Mouse (Mus musculus): ENCODE results near the gene Gna15. TPM values are rescaled to one million over a fixed set of nuclear protein-coding genes. Genes with fewer than 3 reads are reported as not detected.

Gene Gna15
- 11.2 and 11.6 TPM in 2 replicates for polyA plus RNA-seq (2011; ENCODE audit: insufficient read depth, insufficient read length, low read depth, missing spikeins)

GRCm38 (mm10) chr10:81524051-81524605, at the start of gene Gna15:
TSS of gene Gna15 (minus strand) at chr10:81524225.
- Histone ChIP-seq H3K9me3 (replicated peaks; ENCODE audit: control insufficient read depth, insufficient read depth, low read length, poor library complexity, severe bottlenecking) (no peaks in the 10 kb centered on the region), H3K27me3 (ENCODE audit: control insufficient read depth, insufficient read depth, low read length, poor library complexity, severe bottlenecking) (no peaks in the 10 kb centered on the region), H3K36me3 (ENCODE audit: control insufficient read depth, insufficient read depth, low read length, poor library complexity, severe bottlenecking) (no peaks in the 10 kb centered on the region), H3K4me3 (ENCODE audit: low read depth, low read length) (peak within 1 kb of the TSS; percentile 28), H3K4me1 (ENCODE audit: control insufficient read depth, insufficient read depth, low read length) (peaks cover 2% of the 10 kb centered on the region), H3K27ac (ENCODE audit: insufficient read depth, low read length) (0 out of 2 replicates have a peak within 1 kb of the TSS, but pooled peaks have one; percentile 1), H3K9ac (ENCODE audit: low read depth, poor library complexity, severe bottlenecking) (peak within 1 kb of the TSS; percentile 53)
- TF ChIP-seq CTCF (IDR thresholded peaks at IDR 0.05; ENCODE audit: low read depth, low read length) (no peak), POLR2A (IDR thresholded peaks at IDR 0.05; ENCODE audit: insufficient read depth, low read length) (no peak), EP300 (IDR thresholded peaks at IDR 0.05; ENCODE audit: insufficient read depth, low read depth, low read length) (no peak)

DNA sequence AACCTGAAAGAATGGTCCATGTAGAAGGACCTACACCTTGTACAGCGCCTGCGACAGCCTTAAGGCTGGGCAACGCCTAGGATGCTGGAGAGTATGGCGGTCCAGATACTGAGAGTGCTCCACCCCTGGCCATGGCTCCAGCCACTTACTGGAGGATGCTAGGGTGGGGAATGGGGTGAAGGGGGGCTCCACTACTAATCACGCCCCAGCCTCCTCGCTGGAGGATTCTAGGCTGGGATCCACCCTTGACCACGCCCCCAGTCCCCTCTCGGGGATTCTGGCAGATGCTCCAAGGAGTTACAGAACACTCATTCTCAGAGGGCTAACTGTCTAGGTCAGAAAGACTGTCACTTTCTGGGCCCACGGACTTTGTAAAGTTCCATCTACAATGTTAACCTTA, 49.0 kb upstream of the Gna15 start:
- Histone ChIP-seq H3K9ac (ENCODE audit: low read depth, poor library complexity, severe bottlenecking) (no peak overlapping the region), H3K4me1 (ENCODE audit: control insufficient read depth, insufficient read depth, low read length) (peaks cover 3% of the 10 kb centered on the region), H3K36me3 (ENCODE audit: control insufficient read depth, insufficient read depth, low read length, poor library complexity, severe bottlenecking) (no peaks in the 10 kb centered on the region), H3K4me3 (ENCODE audit: low read depth, low read length) (no peak overlapping the region), H3K9me3 (replicated peaks; ENCODE audit: control insufficient read depth, insufficient read depth, low read length, poor library complexity, severe bottlenecking) (no peaks in the 10 kb centered on the region), H3K27ac (ENCODE audit: insufficient read depth, low read length) (no peak overlapping the region), H3K27me3 (ENCODE audit: control insufficient read depth, insufficient read depth, low read length, poor library complexity, severe bottlenecking) (no peaks in the 10 kb centered on the region)
- no peak for TF ChIP-seq EP300 (IDR thresholded peaks at IDR 0.05; ENCODE audit: insufficient read depth, low read depth, low read length)
- no peak for TF ChIP-seq CTCF (IDR thresholded peaks at IDR 0.05; ENCODE audit: low read depth, low read length)

GRCm38 (mm10) chr10:81572133-81572671, 48.2 kb upstream of the Gna15 start:
- Histone ChIP-seq H3K9ac (ENCODE audit: low read depth, poor library complexity, severe bottlenecking) (peak overlapping the region; percentile 16), H3K4me3 (ENCODE audit: low read depth, low read length) (peak overlapping the region; percentile 55), H3K27ac (ENCODE audit: insufficient read depth, low read length) (no peak overlapping the region), H3K4me1 (ENCODE audit: control insufficient read depth, insufficient read depth, low read length) (peaks cover 3% of the 10 kb centered on the region), H3K36me3 (ENCODE audit: control insufficient read depth, insufficient read depth, low read length, poor library complexity, severe bottlenecking) (no peaks in the 10 kb centered on the region), H3K9me3 (replicated peaks; ENCODE audit: control insufficient read depth, insufficient read depth, low read length, poor library complexity, severe bottlenecking) (no peaks in the 10 kb centered on the region), H3K27me3 (ENCODE audit: control insufficient read depth, insufficient read depth, low read length, poor library complexity, severe bottlenecking) (no peaks in the 10 kb centered on the region)
- TF ChIP-seq EP300 (IDR thresholded peaks at IDR 0.05; ENCODE audit: insufficient read depth, low read depth, low read length) = no peak
- TF ChIP-seq CTCF (IDR thresholded peaks at IDR 0.05; ENCODE audit: low read depth, low read length) = no peak
- no peak for TF ChIP-seq POLR2A (IDR thresholded peaks at IDR 0.05; ENCODE audit: insufficient read depth, low read length)

GRCm38 (mm10) chr10:81571501-81571876, 47.5 kb upstream of the Gna15 start:
- peaks cover 3% of the 10 kb centered on the region for H3K4me1 ChIP-seq (ENCODE audit: control insufficient read depth, insufficient read depth, low read length)
- no peaks in the 10 kb centered on the region for H3K27me3 ChIP-seq (ENCODE audit: control insufficient read depth, insufficient read depth, low read length, poor library complexity, severe bottlenecking)
- H3K4me3 ChIP-seq (ENCODE audit: low read depth, low read length) = peak overlapping the region; percentile 72
- peak overlapping the region; percentile 54 for H3K9ac ChIP-seq (ENCODE audit: low read depth, poor library complexity, severe bottlenecking)
- no peak overlapping the region for H3K27ac ChIP-seq (ENCODE audit: insufficient read depth, low read length)
- H3K36me3 ChIP-seq (ENCODE audit: control insufficient read depth, insufficient read depth, low read length, poor library complexity, severe bottlenecking) = no peaks in the 10 kb centered on the region
- H3K9me3 ChIP-seq (replicated peaks; ENCODE audit: control insufficient read depth, insufficient read depth, low read length, poor library complexity, severe bottlenecking) = no peaks in the 10 kb centered on the region
- no peak for TF ChIP-seq POLR2A (IDR thresholded peaks at IDR 0.05; ENCODE audit: insufficient read depth, low read length)
- no peak for TF ChIP-seq CTCF (IDR thresholded peaks at IDR 0.05; ENCODE audit: low read depth, low read length)
- TF ChIP-seq EP300 (IDR thresholded peaks at IDR 0.05; ENCODE audit: insufficient read depth, low read depth, low read length) = no peak

- TF ChIP-seq CTCF (IDR thresholded peaks at IDR 0.05; ENCODE audit: low read depth, low read length) = no peak
- no peak for TF ChIP-seq EP300 (IDR thresholded peaks at IDR 0.05; ENCODE audit: insufficient read depth, low read depth, low read length)
- TF ChIP-seq POLR2A (IDR thresholded peaks at IDR 0.05; ENCODE audit: insufficient read depth, low read length) = no peak
- H3K9me3 ChIP-seq (replicated peaks; ENCODE audit: control insufficient read depth, insufficient read depth, low read length, poor library complexity, severe bottlenecking) = no peaks in the 10 kb centered on the region
- H3K27me3 ChIP-seq (ENCODE audit: control insufficient read depth, insufficient read depth, low read length, poor library complexity, severe bottlenecking) = no peaks in the 10 kb centered on the region
- no peaks in the 10 kb centered on the region for H3K36me3 ChIP-seq (ENCODE audit: control insufficient read depth, insufficient read depth, low read length, poor library complexity, severe bottlenecking)
- H3K27ac ChIP-seq (ENCODE audit: insufficient read depth, low read length) = 0 out of 2 replicates have a peak overlapping the region, but pooled peaks have one; percentile 28
- H3K4me1 ChIP-seq (ENCODE audit: control insufficient read depth, insufficient read depth, low read length) = peaks cover 3% of the 10 kb centered on the region
- peak overlapping the region; percentile 72 for H3K4me3 ChIP-seq (ENCODE audit: low read depth, low read length)
- peak overlapping the region; percentile 54 for H3K9ac ChIP-seq (ENCODE audit: low read depth, poor library complexity, severe bottlenecking)
Measured at GRCm38 (mm10) chr10:81570831-81571500, 46.9 kb upstream of the Gna15 start.

Data from ES-Bruce4 (cell line).